Mouse (Mus musculus): ENCODE results near the gene 4930524N10Rik.

The 4930524N10Rik gene

GRCm38 (mm10) chrX:154343292-154343691 lies at the start of gene 4930524N10Rik:
Gene 4930524N10Rik (minus strand): TSS chrX:154343392.
- in situ Hi-C loops (cut with MseI, MboI), result no loop called here

DNA sequence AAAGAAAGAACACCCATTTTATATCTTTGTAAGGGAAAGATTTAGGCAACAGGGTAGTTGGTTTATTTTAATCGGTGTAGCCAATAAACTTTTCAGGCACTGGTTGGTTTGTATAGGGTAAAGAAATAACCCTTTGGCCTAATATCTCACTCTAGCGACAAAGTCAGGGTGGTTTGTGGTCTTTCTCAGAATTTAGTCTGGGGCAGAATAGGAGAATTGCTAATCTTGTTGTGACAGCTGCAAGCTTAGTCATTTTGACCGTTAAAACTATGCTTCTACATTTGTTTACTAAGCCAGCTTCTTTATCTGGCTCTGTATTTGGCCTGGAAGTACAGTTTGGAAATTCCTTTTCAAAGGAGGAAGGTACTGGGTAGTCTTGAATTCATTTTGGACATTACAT lies 6.8 kb upstream of the 4930524N10Rik start:
- in situ Hi-C loops (cut with MseI, MboI), result no loop called here

DNA sequence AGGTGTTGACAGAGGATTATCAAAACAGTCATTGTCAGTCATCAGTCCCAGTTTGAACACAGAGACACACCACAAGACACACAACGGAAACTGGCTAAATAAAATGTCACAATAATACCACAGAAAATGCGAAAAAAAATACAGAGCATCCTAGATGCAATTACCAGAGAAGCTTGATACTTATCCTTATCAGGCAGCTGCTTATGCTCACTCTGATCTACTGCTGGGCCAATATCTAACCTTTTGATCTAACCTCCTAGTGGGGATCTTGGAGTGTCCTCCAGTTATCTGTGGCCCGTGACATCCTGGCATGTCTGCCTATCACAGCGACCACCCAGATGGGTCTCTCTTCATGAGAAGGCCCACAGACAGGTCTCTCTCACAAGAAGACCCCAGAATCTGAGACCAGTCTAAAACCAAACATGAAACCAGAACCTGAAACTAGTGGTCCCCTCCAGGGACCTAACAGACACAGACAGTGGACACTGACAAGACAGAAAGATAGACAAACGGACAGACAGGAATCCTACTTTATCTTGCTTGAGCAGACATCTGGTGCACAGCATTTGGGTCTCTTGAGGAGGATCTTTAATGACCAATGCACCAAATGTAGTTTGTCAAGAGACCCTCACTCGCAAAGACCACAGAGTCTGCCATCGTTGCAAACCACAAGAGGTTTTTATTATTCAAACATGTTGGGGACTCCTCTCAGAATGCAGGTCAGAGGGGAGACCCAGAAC lies 6.3 kb upstream of the 4930524N10Rik start:
- in situ Hi-C loops (cut with MseI, MboI), result no loop called here

GRCm38 (mm10) chrX:154347933-154348332 lies 4.7 kb upstream of the 4930524N10Rik start:
- in situ Hi-C loops (cut with MseI, MboI), result no loop called here

All from mouse trophoblast stem cell (cell line).